21 mouse cellular contexts compared by ENCODE assay signal in genomic region chr2:151985426-151986172, GRCm38 (mm10). TPM values are rescaled to one million over a fixed set of nuclear protein-coding genes. Genes with fewer than 3 reads are reported as not detected.
DNase-seq lines count a peak whose midpoint lies in the region; ATAC-seq and TF ChIP-seq lines count a peak whose summit lies in the region.
"Had no signal": no experiment of that assay in that cellular context is flagged by ENCODE, and none has a peak within 500 bp of the region (broad histone marks: within the 10 kb centered on the region; RNA-seq: fewer than 3 reads in every experiment).

No protein-coding gene starts in this region.

- TF ChIP-seq CTCF in kidney, adult 2 months (conservative IDR thresholded peaks at IDR 0.05; ENCODE audit: insufficient read depth, insufficient read length, low read depth, low read length), result no peak
- no peak for TF ChIP-seq CTCF in thymus, adult 2 months (IDR thresholded peaks at IDR 0.05; ENCODE audit: borderline replicate concordance, control insufficient read depth, extremely low read depth, insufficient read depth, low read length, poor library complexity)

- H3K4me1 ChIP-seq in kidney, embryonic 16.5 days (ENCODE audit: insufficient read depth, low read length), result peaks cover 11% of the 10 kb centered on the region
- no peaks in the 10 kb centered on the region for H3K4me1 ChIP-seq in kidney, adult 2 months (ENCODE audit: control insufficient read depth, insufficient read depth, low read length)
- peaks cover 7% of the 10 kb centered on the region for H3K4me1 ChIP-seq in thymus, adult 2 months (replicated peaks; ENCODE audit: control insufficient read depth, insufficient read depth, low read length)
- H3K4me1 ChIP-seq in midbrain, embryonic 10.5 days, result peaks cover 8% of the 10 kb centered on the region

- H3K27me3 ChIP-seq in kidney, embryonic 16.5 days (ENCODE audit: insufficient read depth, low read length), result no peaks in the 10 kb centered on the region
- no peaks in the 10 kb centered on the region for H3K27me3 ChIP-seq in kidney, adult 2 months (replicated peaks; ENCODE audit: control insufficient read depth, insufficient read depth, low read length)
- H3K27me3 ChIP-seq in thymus, adult 2 months (ENCODE audit: control insufficient read depth, insufficient read depth, low read length), result no peaks in the 10 kb centered on the region
- H3K27me3 ChIP-seq in midbrain, embryonic 10.5 days (ENCODE audit: low read depth, poor library complexity, severe bottlenecking), result no peaks in the 10 kb centered on the region
- H3K27me3 ChIP-seq: forebrain, embryonic 12.5 days; hindbrain, embryonic 12.5 days; neural tube, embryonic 13.5 days had no signal

- DNase-seq in kidney, adult 2 months, result no peak
- no peak for DNase-seq in thymus, adult 2 months
- no peak for DNase-seq in thymus, postnatal 10 days (ENCODE audit: low spot score in 2 of 2)
- peak; percentile 44 for DNase-seq in thymus, postnatal 4 days
- no peak for DNase-seq in midbrain, embryonic 10.5 days (ENCODE audit: low spot score)
- DNase-seq: cerebellum, postnatal 10 days; gastrocnemius, postnatal 36 days; liver, embryonic 13.5 days; lung, postnatal 14 days; right cerebral cortex, postnatal 25 days had no signal

- no peak overlapping the region for H3K9ac ChIP-seq in kidney, embryonic 16.5 days (replicated peaks; ENCODE audit: low read length)
- H3K9ac ChIP-seq: forebrain, embryonic 12.5 days; heart, embryonic 13.5 days; hindbrain, embryonic 12.5 days; liver, embryonic 13.5 days; neural tube, embryonic 13.5 days had no signal

- ATAC-seq in kidney, embryonic 16.5 days (ENCODE audit: low FRiP score, low TSS enrichment), result peak; percentile 85
- ATAC-seq in granulocyte monocyte progenitor cell, adult 5-6 weeks (replicated peaks; ENCODE audit: poor library complexity, severe bottlenecking), result peak; percentile 50
- ATAC-seq: intestine, embryonic 16.5 days had no signal

- WGBS in kidney, embryonic 16.5 days, result 20% methylated on average over 7 of the region's 7 CpGs
- 55% methylated on average over 7 of the region's 7 CpGs for WGBS in kidney, adult 2 months
- 27% methylated on average over 7 of the region's 7 CpGs for WGBS in thymus, adult 2 months
- 74% methylated on average over 7 of the region's 7 CpGs for WGBS in midbrain, embryonic 10.5 days

- no peaks in the 10 kb centered on the region for H3K36me3 ChIP-seq in kidney, embryonic 16.5 days (ENCODE audit: insufficient read depth, low read length)
- H3K36me3 ChIP-seq in kidney, adult 2 months (ENCODE audit: control insufficient read depth, insufficient read depth, low read length), result no peaks in the 10 kb centered on the region
- no peaks in the 10 kb centered on the region for H3K36me3 ChIP-seq in thymus, adult 2 months (ENCODE audit: control insufficient read depth, insufficient read depth, low read length)
- H3K36me3 ChIP-seq in midbrain, embryonic 10.5 days, result no peaks in the 10 kb centered on the region
- H3K36me3 ChIP-seq: forebrain, embryonic 12.5 days; G1E; heart, embryonic 13.5 days; hindbrain, embryonic 12.5 days; limb, embryonic 10.5 days; liver, embryonic 13.5 days; neural tube, embryonic 13.5 days had no signal

- H3K4me2 ChIP-seq in kidney, embryonic 16.5 days (replicated peaks; ENCODE audit: low read depth, low read length), result no peak overlapping the region
- H3K4me2 ChIP-seq: forebrain, embryonic 12.5 days; heart, embryonic 13.5 days; hindbrain, embryonic 12.5 days; liver, embryonic 13.5 days; midbrain, embryonic 11.5 days; neural tube, embryonic 13.5 days had no signal

- no peaks in the 10 kb centered on the region for H3K9me3 ChIP-seq in kidney, embryonic 16.5 days (ENCODE audit: low read length)
- no peaks in the 10 kb centered on the region for H3K9me3 ChIP-seq in midbrain, embryonic 10.5 days (replicated peaks)
- H3K9me3 ChIP-seq: forebrain, embryonic 12.5 days; G1E; heart, embryonic 13.5 days; hindbrain, embryonic 12.5 days; limb, embryonic 10.5 days; liver, embryonic 13.5 days; neural tube, embryonic 13.5 days had no signal

- no peak overlapping the region for H3K4me3 ChIP-seq in kidney, embryonic 16.5 days (ENCODE audit: low read length)
- no peak overlapping the region for H3K4me3 ChIP-seq in kidney, adult 2 months (ENCODE audit: insufficient read depth, low read depth, low read length)
- no peak overlapping the region for H3K4me3 ChIP-seq in thymus, adult 2 months (ENCODE audit: control insufficient read depth, insufficient read depth, low read length)
- no peak overlapping the region for H3K4me3 ChIP-seq in midbrain, embryonic 10.5 days
- H3K4me3 ChIP-seq: forebrain, embryonic 12.5 days; heart, embryonic 13.5 days; hindbrain, embryonic 12.5 days; limb, embryonic 10.5 days; liver, embryonic 13.5 days; neural tube, embryonic 13.5 days had no signal

- peak overlapping the region; percentile 49; the same call in 1 of the 2 replicates for H3K27ac ChIP-seq in kidney, embryonic 16.5 days (ENCODE audit: low read length)
- no peak overlapping the region for H3K27ac ChIP-seq in kidney, adult 2 months (ENCODE audit: insufficient read depth, low read depth, low read length)
- peak overlapping the region; percentile 69; the same call in 1 of the 2 replicates for H3K27ac ChIP-seq in thymus, adult 2 months (ENCODE audit: control insufficient read depth, insufficient read depth, low read length)
- no peak overlapping the region for H3K27ac ChIP-seq in midbrain, embryonic 10.5 days (replicated peaks)
- H3K27ac ChIP-seq: forebrain, embryonic 12.5 days; heart, embryonic 13.5 days; hindbrain, embryonic 12.5 days; limb, embryonic 10.5 days; liver, embryonic 13.5 days; neural tube, embryonic 13.5 days; stomach, postnatal 0 days had no signal

- TF ChIP-seq POLR2A in kidney, adult 2 months (IDR thresholded peaks at IDR 0.05; ENCODE audit: low read depth, low read length), result no peak
- no peak for TF ChIP-seq POLR2A in thymus, adult 2 months (IDR thresholded peaks at IDR 0.05; ENCODE audit: control insufficient read depth, extremely low read depth, insufficient read depth, low read length, poor library complexity)

RNA-seq across cellular contexts. Expression of gene Fam110a, which starts 5.6 kb away (rescaled TPM):
- polyA plus RNA-seq in kidney, embryonic 16.5 days (2015; fragmentation: Nextera tagmentation; extraction: Ambion mirVana), result 32.1 and 34.9 TPM in 2 replicates
- polyA plus RNA-seq in kidney, adult 2 months (2012; rRNA removed), result 14.2 and 16.2 TPM in 2 replicates
- 33.0 and 41.3 TPM in 2 replicates for polyA plus RNA-seq in thymus, adult 2 months (2012; rRNA removed)
- total RNA-seq in granulocyte monocyte progenitor cell, adult 5-6 weeks (2014; fragmentation: Nextera tagmentation), result 14.9 and 17.6 TPM in 2 replicates
- 3.8 and 8.8 TPM in 2 replicates for total RNA-seq in granulocyte monocyte progenitor cell, adult 5-6 weeks (2017)
- polyA plus RNA-seq in midbrain, embryonic 10.5 days (2016; fragmentation: Nextera tagmentation; extraction: Ambion mirVana), result 79.8 and 108 TPM in 2 replicates

RNA-seq across cellular contexts. Expression of gene Slc52a3, which starts 10.7 kb away (rescaled TPM):
- 25.2 and 28.2 TPM in 2 replicates for polyA plus RNA-seq in kidney, embryonic 16.5 days (2015; fragmentation: Nextera tagmentation; extraction: Ambion mirVana)
- 17.4 and 23.6 TPM in 2 replicates for polyA plus RNA-seq in kidney, adult 2 months (2012; rRNA removed)
- polyA plus RNA-seq in thymus, adult 2 months (2012; rRNA removed), result 3.7 and 4.6 TPM in 2 replicates
- not detected in 2 replicates for total RNA-seq in granulocyte monocyte progenitor cell, adult 5-6 weeks (2014; fragmentation: Nextera tagmentation)
- total RNA-seq in granulocyte monocyte progenitor cell, adult 5-6 weeks (2017), result not detected in 2 replicates
- polyA plus RNA-seq in midbrain, embryonic 10.5 days (2016; fragmentation: Nextera tagmentation; extraction: Ambion mirVana), result 0.81 and 0.87 TPM in 2 replicates

Comparison
In these comparisons a context has a peak if more than half of its experiments do, and no peak if none do; other contexts are left out.
1. H3K27ac ChIP-seq: peak in kidney, embryonic 16.5 days (single experiment) and thymus, adult 2 months (single experiment); none in kidney, adult 2 months (single experiment) and midbrain, embryonic 10.5 days (single experiment).